Mouse (Mus musculus): ENCODE data around the gene N4bp2l2.

GRCm38 (mm10) chr5:150601441-150602230, 64.3 kb downstream of the N4bp2l2 start:
- TF ChIP-seq CTCF (conservative IDR thresholded peaks at IDR 0.05; ENCODE audit: low read length) (no peak), POU5F1 (IDR thresholded peaks at IDR 0.05; ENCODE audit: borderline replicate concordance, low read length) (no peak)
